Mouse (Mus musculus) heart, postnatal 0 days (tissue): ENCODE measurements around the gene Rbbp5.

Experiments used
- CTCF ChIP-seq: IDR thresholded peaks from 2 replicates; pipeline ENCODE4 v1.5.1; 2016; ENCODE audit warnings: antibody characterized with exemption, control low read depth, low read depth
- EP300 ChIP-seq: IDR thresholded peaks from 2 replicates; pipeline ENCODE4 v1.6.1; 2016; ENCODE audit warnings: antibody characterized with exemption, low read depth

- TF ChIP-seq CTCF: no peak
- TF ChIP-seq EP300: no peak
Observed at GRCm38 (mm10) chr1:132431716-132432115, 45.4 kb upstream of the Rbbp5 start.
